Mouse (Mus musculus): ENCODE results near the gene Sez6l2.

Sez6l2 gene

DNA sequence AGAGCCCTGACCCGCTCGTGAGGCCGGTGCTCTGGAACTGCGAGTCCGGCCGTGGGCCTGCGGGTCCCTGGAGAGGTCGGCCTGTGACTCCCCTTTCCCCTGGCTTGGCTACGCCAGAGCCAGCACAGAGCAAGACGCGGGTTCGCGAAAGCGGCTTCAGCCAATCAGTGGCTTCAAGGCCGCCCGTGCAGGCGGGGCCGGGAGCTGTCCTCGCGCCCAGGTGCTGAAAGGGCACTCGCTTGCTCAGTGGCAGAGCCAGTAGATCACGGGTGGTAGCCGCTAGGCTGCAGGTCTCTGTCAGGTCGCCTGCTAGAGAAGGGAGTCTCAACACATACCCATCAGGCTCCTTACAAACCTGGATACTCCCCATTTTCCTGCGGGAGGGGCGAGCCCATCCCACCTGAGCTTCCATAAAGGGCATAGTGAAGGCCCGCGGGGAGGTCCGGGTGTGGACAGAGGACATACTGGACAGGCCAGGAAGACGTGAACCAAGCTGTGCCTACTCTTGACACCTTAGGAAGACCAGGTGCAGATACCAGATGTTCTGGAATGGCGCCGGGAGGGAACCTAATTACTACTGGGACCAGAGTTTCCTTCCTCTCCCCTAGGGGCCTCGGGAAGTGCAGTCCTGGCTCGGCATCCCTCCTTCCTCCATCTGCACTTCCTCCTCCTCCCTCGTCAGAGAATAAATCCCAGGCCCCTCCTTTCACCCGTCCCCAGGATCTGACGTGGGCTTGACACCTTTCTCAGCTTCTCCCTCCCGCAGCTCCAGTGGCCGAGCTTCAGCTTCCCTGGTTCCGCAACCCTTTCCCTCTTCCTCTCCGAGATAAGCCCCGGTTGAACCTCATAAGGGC, at the start of gene Sez6l2:
Gene Sez6l2 (plus strand): TSS at position 771 of the 854 bp plus-strand sequence.
- peak; percentile 77 for DNase-seq

- DNase-seq, result no peak
Measured at GRCm38 (mm10) chr7:126905590-126905989, 44.8 kb upstream of the Sez6l2 start.

GRCm38 (mm10) chr7:126914844-126915243, 35.5 kb upstream of the Sez6l2 start:
- no peak for DNase-seq

- peak; percentile 33 for DNase-seq
Measured at GRCm38 (mm10) chr7:126918356-126918755, 32.0 kb upstream of the Sez6l2 start.

DNA sequence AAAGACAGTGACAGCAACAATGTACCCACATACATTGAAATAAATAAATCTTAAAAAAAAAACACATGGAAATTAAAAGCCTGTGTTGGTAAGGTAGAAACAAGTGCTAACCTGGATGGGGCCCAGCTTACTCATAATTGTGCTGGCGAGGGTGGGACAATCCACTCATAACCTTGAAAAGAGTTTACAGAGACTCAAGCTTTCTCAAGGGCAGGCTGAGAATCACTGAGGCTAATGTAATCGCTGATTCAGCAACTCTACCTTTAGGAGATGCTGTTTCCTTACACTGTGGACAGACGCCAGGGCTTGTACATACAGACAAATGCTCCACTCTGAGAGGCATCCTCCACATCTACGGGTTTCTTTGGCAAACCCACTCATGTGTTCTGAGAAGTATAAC, 30.4 kb upstream of the Sez6l2 start:
- DNase-seq, result no peak

GRCm38 (mm10) chr7:126921563-126921962, 28.8 kb upstream of the Sez6l2 start:
- DNase-seq, result peak; percentile 65

- peak; percentile 91 for DNase-seq
Measured at GRCm38 (mm10) chr7:126922624-126923060, 27.7 kb upstream of the Sez6l2 start, which contains the start of gene Tmem219. Gene Tmem219 (minus strand): TSS chr7:126922917.

DNA sequence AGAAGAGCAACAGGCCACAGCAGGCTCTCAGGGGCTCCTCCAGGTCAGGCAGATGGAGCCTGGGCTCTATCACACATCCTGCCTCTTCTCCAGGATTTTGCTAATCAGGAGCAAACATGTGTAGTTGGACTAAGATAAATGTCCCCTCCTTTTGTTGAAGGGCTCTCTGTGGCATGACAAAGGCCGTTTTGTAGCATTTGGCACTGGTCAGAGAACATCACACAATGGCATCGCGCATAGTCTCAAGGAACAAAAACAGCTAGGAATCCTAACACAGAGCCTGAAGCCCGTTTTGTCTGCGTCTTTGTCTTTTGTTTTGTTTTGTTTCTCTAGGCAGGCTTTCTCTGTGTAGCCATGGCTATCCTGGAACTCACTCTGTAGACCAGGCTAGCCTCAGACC, 26.4 kb upstream of the Sez6l2 start:
- no peak for DNase-seq

- no peak for DNase-seq
Measured at GRCm38 (mm10) chr7:126926299-126926698, 24.1 kb upstream of the Sez6l2 start.

DNA sequence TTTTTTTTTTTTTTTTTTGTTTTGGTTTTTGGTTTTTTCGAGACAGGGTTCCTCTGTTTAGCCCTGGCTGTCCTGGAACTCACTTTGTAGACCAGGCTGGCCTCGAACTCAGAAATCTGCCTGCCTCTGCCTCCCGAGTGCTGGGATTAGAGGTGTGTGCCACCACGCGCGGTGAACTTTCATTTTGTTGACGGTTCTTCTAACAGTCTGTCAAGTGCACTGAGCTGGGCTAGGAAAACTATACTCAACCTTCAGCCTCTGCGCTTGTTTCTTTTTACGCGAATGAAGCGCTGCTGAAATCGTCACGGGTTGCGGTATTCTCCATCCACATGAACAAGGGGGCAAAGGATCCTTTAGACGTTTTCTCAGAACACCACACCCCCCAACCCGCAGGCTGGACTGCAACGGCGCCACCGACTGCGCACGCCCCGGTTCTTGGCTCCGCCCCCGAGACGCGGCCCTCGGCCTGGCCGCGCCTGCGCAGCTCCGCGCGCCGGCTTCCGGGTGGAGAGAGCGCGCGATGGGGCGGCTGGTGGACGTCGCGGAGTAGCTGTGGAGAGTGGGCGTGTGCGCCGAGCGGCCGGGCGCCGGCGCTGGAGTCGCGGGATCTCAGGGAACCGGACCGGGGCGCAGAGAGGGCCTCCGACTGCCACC, 21.9 kb upstream of the Sez6l2 start, which contains the start of gene Kctd13:
Gene Kctd13 (plus strand): TSS at position 496 of the 654 bp plus-strand sequence.
- DNase-seq, result peak; percentile 92

DNA sequence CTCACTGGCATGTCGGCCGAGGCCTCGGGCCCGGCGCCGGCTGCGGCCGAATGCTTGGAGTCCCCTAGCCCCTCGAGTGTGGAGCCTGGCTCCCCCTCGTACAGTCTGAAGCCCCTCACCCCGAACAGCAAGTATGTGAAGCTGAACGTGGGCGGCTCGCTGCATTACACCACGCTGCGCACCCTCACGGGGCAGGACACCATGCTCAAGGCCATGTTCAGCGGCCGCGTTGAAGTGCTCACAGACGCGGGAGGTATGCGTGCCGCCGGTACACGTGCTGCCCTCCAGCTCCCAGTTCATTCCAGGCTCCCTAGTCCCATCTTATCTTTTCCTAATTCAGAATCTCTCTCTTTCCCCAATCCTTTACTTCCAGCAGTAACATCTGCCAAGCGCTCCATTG, 21.3 kb upstream of the Sez6l2 start:
- no peak for DNase-seq

- DNase-seq, result no peak
Measured at GRCm38 (mm10) chr7:126932652-126933051, 17.7 kb upstream of the Sez6l2 start.

DNA sequence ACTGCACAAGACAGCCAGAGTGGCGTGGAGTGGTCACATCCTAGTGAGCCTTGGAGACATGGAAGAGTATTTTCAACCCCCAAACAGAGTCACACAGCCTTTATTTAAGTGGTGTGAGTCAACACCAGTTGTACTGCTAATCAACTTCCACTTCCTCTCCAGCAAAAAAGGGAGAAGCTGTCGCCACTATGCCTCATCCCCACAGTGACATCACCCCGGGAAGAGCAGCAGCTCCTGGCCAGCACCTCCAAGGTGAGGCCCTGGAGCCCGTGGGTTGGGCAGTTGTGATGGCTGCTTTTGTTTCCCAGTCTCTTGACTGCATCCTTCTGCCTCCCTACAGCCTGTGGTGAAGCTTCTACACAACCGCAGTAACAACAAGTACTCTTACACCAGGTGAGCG, 9.2 kb upstream of the Sez6l2 start:
- DNase-seq, result no peak

DNA sequence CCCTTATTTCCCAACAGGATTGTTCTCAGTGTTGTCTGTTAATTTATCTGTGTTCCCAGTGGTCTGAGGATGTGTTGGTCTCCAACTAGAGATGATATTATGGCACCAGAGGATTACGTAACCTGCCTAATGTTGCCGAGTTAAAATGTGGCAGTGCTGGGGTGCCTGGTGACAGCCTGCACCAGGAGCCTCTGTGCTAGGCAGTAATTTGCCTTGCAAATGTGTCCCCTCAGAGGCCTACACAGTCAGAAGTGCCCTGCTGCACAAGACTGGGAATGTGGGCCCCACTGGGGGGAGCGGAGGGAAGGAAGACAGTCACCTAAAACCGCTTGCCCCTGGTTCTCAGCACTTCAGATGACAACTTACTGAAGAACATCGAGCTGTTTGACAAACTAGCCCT, 8.6 kb upstream of the Sez6l2 start:
- no peak for DNase-seq

GRCm38 (mm10) chr7:126946530-126946929, 3.8 kb upstream of the Sez6l2 start:
- no peak for DNase-seq

GRCm38 (mm10) chr7:126948626-126949025, 1.7 kb upstream of the Sez6l2 start:
- DNase-seq, result no peak

DNA sequence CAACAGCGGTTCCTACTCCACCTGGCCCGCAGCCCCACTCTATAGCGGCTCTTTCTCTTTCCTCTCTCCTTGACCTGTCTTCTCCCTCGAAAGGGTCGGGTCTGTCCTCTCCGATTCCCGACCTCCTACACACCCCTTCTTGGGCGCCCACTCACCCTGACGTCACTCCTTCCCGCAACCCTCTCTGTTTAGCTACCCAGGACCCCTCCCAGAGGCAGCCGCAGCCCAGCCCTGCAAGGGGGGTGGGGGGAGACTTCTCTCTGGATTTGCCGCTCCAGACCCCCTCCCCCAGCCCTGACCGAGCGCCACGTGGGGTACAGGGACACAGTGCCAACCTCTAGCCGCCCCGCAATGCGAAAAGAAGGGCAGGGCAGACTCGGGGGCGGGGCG, 965 bp upstream of the Sez6l2 start, which contains the start of gene Asphd1:
Gene Asphd1 (minus strand): TSS at position 180 of the 390 bp plus-strand sequence.
- DNase-seq, result no peak

GRCm38 (mm10) chr7:126950647-126951615, 568 bp downstream of the Sez6l2 start:
- no peak for DNase-seq

DNA sequence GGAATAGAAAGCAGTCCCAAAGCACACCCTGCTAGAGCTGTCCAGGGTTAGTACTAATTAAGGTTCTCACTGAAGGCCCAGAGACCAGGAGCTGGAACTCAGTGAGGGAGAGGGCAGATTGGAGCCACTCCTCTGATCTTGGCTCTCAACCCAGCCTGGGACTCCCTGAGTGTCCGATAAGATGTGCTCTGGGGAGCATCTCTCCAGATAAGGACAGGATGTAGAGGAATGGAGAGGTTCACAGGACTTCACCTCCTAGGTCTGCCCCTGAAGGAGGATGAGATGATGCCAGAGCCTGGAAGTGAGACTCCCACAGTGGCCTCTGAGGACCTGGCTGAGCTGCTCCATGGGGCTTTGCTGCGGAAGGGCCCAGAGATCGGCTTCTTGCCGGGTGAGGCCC, 1.4 kb downstream of the Sez6l2 start:
- DNase-seq, result no peak

DNA sequence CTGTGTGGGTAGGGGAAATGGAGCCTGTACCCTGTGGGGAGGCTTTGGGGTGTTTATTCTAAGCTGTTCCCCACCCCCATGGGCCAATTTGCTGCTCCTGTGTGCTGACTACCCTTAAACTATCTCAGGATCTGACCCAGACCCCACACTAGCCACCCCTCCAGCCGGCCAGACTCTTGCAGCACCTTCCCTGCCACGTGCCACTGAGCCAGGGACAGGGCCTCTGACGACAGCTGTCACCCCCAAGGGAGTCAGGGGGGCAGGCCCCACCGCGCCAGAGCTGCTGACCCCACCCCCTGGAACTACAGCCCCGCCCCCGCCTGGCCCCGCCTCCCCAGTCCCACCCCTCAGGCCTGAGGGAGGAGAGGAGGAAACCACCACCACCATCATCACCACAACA, 2.3 kb downstream of the Sez6l2 start:
- DNase-seq, result no peak

- DNase-seq, result no peak
Measured at GRCm38 (mm10) chr7:126955125-126955524, 4.8 kb downstream of the Sez6l2 start.

- no peak for DNase-seq
Measured at GRCm38 (mm10) chr7:126959780-126960179, 9.4 kb downstream of the Sez6l2 start.

DNA sequence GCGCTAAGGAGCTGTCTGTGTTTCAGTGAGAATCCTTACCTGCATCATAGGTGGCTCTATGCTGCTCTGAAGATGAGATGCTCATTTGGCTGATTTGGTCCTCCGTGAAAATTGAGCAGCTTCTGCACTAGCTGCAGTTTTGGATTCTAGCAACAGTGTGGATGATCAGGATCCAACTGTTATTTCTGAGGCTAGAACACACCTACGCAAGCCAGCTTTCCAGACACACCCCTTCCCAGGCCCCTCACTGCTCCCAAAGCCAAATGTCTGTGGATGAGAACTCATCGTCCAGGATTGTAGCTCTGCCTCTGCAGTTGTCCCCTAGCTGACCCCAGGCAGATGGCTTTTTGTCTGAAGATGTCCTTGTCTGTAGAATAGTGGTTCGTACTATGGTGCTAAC, 10.7 kb downstream of the Sez6l2 start:
- DNase-seq, result no peak

All from kidney, adult 11 months (tissue).